Mouse (Mus musculus): ENCODE results near the gene Glb1l. TPM values are rescaled to one million over a fixed set of nuclear protein-coding genes. Genes with fewer than 3 reads are reported as not detected.

Glb1l gene
- total and polyA plus RNA-seq, 3 experiments: 0.83 to 19.2 (median 11.0) TPM

DNA sequence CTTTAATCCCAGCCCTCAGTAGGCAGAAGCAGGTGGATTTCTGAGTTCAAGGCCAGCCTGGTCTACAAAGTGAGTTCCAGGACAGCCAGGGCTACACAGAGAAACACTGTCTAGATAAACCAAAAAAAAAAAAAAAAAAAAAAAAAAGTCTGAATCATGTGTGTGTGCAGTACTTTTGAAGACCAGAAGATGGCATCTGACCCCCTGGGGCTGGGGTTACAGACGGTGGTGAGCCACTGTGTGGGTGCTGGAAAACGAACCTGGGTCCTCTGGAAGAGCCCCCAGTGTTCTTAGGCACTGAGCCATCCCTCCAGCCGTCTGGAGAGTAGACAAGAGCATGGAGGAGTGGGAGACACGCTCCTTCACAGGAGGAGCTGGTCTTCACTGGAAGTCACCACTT is 28.5 kb downstream of the Glb1l start:
- peaks cover 82% of the 10 kb centered on the region for H3K36me3 ChIP-seq (replicated peaks)
- peaks cover 3% of the 10 kb centered on the region; the same call in 1 of the 2 replicates for H3K9me3 ChIP-seq (replicated peaks)
- H3K4me3 ChIP-seq (ENCODE audit: low read depth, low read length): no peak overlapping the region
- peaks cover 54% of the 10 kb centered on the region for H3K4me1 ChIP-seq (ENCODE audit: insufficient read depth, low read depth, low read length)
- DNase-seq (ENCODE audit: low spot score) (no peak), ATAC-seq (ENCODE audit: extremely low read depth, insufficient number of reproducible peaks, low FRiP score, poor library complexity, severe bottlenecking) (no peak)
- H3K27me3 ChIP-seq (ENCODE audit: insufficient read depth, low read length): no peaks in the 10 kb centered on the region; the same call in 1 of the 2 replicates
- TF ChIP-seq POLR2AphosphoS5 (IDR thresholded peaks at IDR 0.05; ENCODE audit: insufficient replicate concordance, low read depth, low read length): no peak
- TF ChIP-seq CTCF (IDR thresholded peaks at IDR 0.05; ENCODE audit: low read depth, low read length): no peak
- no peak for TF ChIP-seq TAL1 (conservative IDR thresholded peaks at IDR 0.05; ENCODE audit: low read depth, low read length)
- TF ChIP-seq GATA2 (IDR thresholded peaks at IDR 0.05; ENCODE audit: borderline replicate concordance, low read depth, low read length): no peak
- TF ChIP-seq GATA1 (IDR thresholded peaks at IDR 0.05; ENCODE audit: borderline replicate concordance, low read length): no peak

DNA sequence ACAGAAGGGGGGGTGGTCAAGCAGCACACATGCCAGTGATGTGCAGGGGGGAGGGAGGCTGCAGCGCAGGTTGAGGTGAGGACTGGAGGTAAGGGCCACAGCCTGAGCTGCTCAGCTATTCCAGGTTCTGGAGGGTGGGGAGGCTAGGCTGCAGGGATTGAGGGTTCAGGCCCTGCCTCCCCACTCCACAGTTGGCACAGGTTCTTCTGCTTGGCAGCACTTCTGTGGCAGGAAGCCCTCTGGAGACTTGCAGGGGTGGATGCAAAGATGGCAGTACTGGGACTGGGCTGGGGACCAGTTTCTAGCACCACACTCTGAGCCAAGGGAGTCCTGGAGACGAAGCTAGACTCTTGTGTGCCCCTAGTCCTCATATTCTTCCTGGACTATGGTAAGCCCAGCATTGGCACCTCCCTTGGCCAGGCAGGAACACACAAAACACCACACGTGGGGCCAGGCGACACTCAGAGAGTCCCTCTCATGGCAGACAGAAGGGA is 29.2 kb downstream of the Glb1l start:
- H3K27me3 ChIP-seq (ENCODE audit: insufficient read depth, low read length): no peaks in the 10 kb centered on the region; the same call in 1 of the 2 replicates
- H3K9me3 ChIP-seq (replicated peaks): peaks cover 3% of the 10 kb centered on the region; the same call in 1 of the 2 replicates
- H3K36me3 ChIP-seq (replicated peaks): peaks cover 82% of the 10 kb centered on the region
- H3K4me1 ChIP-seq (ENCODE audit: insufficient read depth, low read depth, low read length): peaks cover 58% of the 10 kb centered on the region
- peak overlapping the region; percentile 10; the same call in 1 of the 2 replicates for H3K4me3 ChIP-seq (ENCODE audit: low read depth, low read length)
- DNase-seq (ENCODE audit: low spot score) (no peak), ATAC-seq (ENCODE audit: extremely low read depth, insufficient number of reproducible peaks, low FRiP score, poor library complexity, severe bottlenecking) (no peak)
- TF ChIP-seq GATA2 (IDR thresholded peaks at IDR 0.05; ENCODE audit: borderline replicate concordance, low read depth, low read length): no peak
- no peak for TF ChIP-seq GATA1 (IDR thresholded peaks at IDR 0.05; ENCODE audit: borderline replicate concordance, low read length)
- no peak for TF ChIP-seq CTCF (IDR thresholded peaks at IDR 0.05; ENCODE audit: low read depth, low read length)
- TF ChIP-seq POLR2AphosphoS5 (IDR thresholded peaks at IDR 0.05; ENCODE audit: insufficient replicate concordance, low read depth, low read length): no peak
- TF ChIP-seq TAL1 (conservative IDR thresholded peaks at IDR 0.05; ENCODE audit: low read depth, low read length): no peak

DNA sequence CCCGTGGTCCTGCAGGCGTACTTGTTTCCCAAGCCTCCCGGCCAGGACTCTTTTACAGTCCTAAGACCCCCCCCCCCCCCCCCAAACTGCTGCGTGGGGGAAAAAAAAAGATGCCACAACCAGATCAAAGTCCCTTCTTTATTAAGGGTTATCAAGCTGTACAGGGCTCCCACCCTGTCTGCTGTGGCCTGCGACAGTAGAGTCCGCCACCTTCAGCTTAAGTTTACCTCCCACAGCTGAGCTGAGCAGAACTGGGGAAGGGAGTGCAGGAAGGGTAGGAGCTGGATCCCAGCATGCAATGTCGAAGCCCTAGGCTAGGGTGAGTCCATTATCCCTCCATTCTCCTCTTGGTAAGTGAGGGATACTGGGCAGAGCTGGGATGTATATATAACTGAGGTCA is 29.9 kb downstream of the Glb1l start:
- no peak for DNase-seq (ENCODE audit: low spot score)
- ATAC-seq (ENCODE audit: extremely low read depth, insufficient number of reproducible peaks, low FRiP score, poor library complexity, severe bottlenecking): no peak
- H3K4me1 ChIP-seq (ENCODE audit: insufficient read depth, low read depth, low read length): peaks cover 62% of the 10 kb centered on the region
- TF ChIP-seq GATA2 (IDR thresholded peaks at IDR 0.05; ENCODE audit: borderline replicate concordance, low read depth, low read length) (no peak), TAL1 (conservative IDR thresholded peaks at IDR 0.05; ENCODE audit: low read depth, low read length) (no peak), CTCF (IDR thresholded peaks at IDR 0.05; ENCODE audit: low read depth, low read length) (no peak), GATA1 (IDR thresholded peaks at IDR 0.05; ENCODE audit: borderline replicate concordance, low read length) (no peak), POLR2AphosphoS5 (IDR thresholded peaks at IDR 0.05; ENCODE audit: insufficient replicate concordance, low read depth, low read length) (no peak)
- H3K4me3 ChIP-seq (ENCODE audit: low read depth, low read length): peak overlapping the region; percentile 80; the same call in 1 of the 2 replicates
- peaks cover 3% of the 10 kb centered on the region; the same call in 1 of the 2 replicates for H3K9me3 ChIP-seq (replicated peaks)
- H3K27me3 ChIP-seq (ENCODE audit: insufficient read depth, low read length): no peaks in the 10 kb centered on the region; the same call in 1 of the 2 replicates
- H3K36me3 ChIP-seq (replicated peaks): peaks cover 82% of the 10 kb centered on the region

DNA sequence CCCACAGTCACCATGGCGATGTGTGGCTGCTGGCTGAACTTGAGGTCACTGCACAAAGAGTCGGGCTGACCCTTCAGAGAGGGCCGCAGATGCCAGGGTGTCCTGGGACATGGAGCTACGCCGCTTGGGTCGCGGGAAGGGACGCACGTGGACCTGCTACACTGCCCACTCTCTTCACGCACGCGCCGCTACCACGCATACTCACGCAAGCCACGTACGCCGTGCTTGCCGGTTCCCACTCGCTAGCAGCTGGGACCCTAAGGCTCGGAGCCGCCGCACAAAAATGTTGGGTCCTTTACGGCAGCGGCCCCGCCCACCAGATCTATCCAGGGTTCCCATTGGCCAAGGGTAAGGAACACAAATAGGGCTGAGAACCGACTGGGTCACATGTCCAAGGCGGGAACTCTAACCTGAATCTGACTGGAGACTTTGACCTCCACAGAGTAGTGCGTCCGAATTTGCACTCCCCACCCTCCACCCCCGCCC is 30.5 kb downstream of the Glb1l start, which contains the start of gene Abcb6:
Gene Abcb6, minus strand, starts transcription at position 288 of the 486 bp plus-strand sequence.
- Histone ChIP-seq H3K9me3 (replicated peaks) (peaks cover 3% of the 10 kb centered on the region; the same call in 1 of the 2 replicates), H3K4me1 (ENCODE audit: insufficient read depth, low read depth, low read length) (peaks cover 63% of the 10 kb centered on the region), H3K27me3 (ENCODE audit: insufficient read depth, low read length) (no peaks in the 10 kb centered on the region; the same call in 1 of the 2 replicates), H3K4me3 (ENCODE audit: low read depth, low read length) (peak within 1 kb of the TSS; percentile 80), H3K36me3 (replicated peaks) (peaks cover 82% of the 10 kb centered on the region)
- DNase-seq (ENCODE audit: low spot score) (peak; percentile 94), ATAC-seq (ENCODE audit: extremely low read depth, insufficient number of reproducible peaks, low FRiP score, poor library complexity, severe bottlenecking) (peak; percentile 85)
- TF ChIP-seq CTCF (IDR thresholded peaks at IDR 0.05; ENCODE audit: low read depth, low read length) (no peak), GATA2 (IDR thresholded peaks at IDR 0.05; ENCODE audit: borderline replicate concordance, low read depth, low read length) (no peak), TAL1 (conservative IDR thresholded peaks at IDR 0.05; ENCODE audit: low read depth, low read length) (no peak), GATA1 (IDR thresholded peaks at IDR 0.05; ENCODE audit: borderline replicate concordance, low read length) (no peak), POLR2AphosphoS5 (IDR thresholded peaks at IDR 0.05; ENCODE audit: insufficient replicate concordance, low read depth, low read length) (no peak)

DNA sequence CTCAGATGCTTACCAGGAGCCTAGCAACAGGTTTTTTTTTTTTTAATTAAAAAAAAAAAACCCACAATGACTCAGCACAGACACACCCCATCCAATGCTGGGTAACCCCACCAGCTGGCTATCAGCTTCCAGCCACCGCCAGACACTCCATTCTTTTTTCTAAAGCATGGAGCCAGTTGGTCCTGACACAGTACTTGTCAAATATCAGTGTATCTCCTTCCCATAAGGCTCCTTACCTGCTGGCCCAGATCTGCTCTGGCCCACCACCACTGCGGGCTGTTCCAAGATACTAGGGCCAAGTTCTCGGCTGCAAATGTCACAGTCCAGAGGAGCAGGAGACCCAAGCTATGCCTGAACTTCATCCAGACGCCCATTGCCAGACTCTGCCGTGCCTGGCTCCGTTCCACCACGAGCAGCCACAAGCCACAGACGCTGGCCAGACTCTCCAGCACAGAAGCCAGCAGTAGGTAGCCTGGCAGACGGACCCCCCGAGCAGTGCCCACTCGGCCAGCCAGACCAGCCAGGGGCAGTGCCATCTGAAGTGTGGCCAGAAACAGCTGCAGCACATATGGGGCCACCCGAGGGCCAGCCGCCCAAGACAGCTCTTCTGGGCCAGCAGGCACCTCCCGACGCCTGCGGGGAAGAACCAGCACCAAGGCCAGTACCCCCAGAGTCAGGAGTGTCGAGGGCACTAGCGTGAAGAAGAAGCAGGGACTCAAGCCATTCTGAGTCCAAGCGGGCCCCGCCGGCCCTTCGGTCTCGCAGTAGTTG is 31.1 kb downstream of the Glb1l start:
- peaks cover 81% of the 10 kb centered on the region for H3K36me3 ChIP-seq (replicated peaks)
- peaks cover 3% of the 10 kb centered on the region; the same call in 1 of the 2 replicates for H3K9me3 ChIP-seq (replicated peaks)
- H3K27me3 ChIP-seq (ENCODE audit: insufficient read depth, low read length): no peaks in the 10 kb centered on the region; the same call in 1 of the 2 replicates
- peak; percentile 65 for ATAC-seq (ENCODE audit: extremely low read depth, insufficient number of reproducible peaks, low FRiP score, poor library complexity, severe bottlenecking)
- no peak for TF ChIP-seq CTCF (IDR thresholded peaks at IDR 0.05; ENCODE audit: low read depth, low read length)
- TF ChIP-seq TAL1 (conservative IDR thresholded peaks at IDR 0.05; ENCODE audit: low read depth, low read length): peak; percentile 47; the same call in 1 of the 2 replicates
- no peak for TF ChIP-seq POLR2AphosphoS5 (IDR thresholded peaks at IDR 0.05; ENCODE audit: insufficient replicate concordance, low read depth, low read length)
- TF ChIP-seq GATA1 (IDR thresholded peaks at IDR 0.05; ENCODE audit: borderline replicate concordance, low read length): no peak
- TF ChIP-seq GATA2 (IDR thresholded peaks at IDR 0.05; ENCODE audit: borderline replicate concordance, low read depth, low read length): no peak
- DNase-seq (ENCODE audit: low spot score): peak; percentile 86
- peaks cover 59% of the 10 kb centered on the region for H3K4me1 ChIP-seq (ENCODE audit: insufficient read depth, low read depth, low read length)
- H3K4me3 ChIP-seq (ENCODE audit: low read depth, low read length): peak overlapping the region; percentile 80

All from G1E (cell line).